Mouse (Mus musculus) NIH3T3 (cell line): ENCODE measurements at regions not wholly inside any gene's neighbourhood (a gene's known extent, or its start where the extent isn't known, plus 50 kb on each side); places are given as distances from the start of the nearest gene placed in this dataset.

Source experiments
- DNase-seq: peaks from one replicate; pipeline ENCODE4 v3.0.0-alpha.2; 2012; ENCODE audit warnings: low read depth

DNA sequence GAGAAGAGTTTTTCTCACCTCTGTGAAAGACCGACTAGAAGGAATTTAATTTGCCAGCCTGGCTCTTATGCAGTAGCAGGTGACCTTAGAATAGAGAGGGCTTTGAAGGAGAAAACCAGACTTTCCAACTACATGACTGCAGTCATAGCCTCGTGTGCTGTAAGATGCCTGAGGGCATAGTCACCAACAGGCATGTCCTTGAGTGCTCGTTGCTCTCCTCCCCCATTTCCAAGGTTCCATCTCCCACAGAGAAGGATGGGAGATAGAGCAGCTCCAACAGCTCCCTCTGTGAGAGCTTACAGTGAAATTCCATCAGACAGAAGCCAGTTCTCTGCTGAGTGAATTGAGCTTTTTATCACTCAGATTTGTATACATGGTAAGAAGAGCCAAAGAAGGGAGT, 398.1 kb upstream of the Id4 start:
- DNase-seq = peak; percentile 48

DNA sequence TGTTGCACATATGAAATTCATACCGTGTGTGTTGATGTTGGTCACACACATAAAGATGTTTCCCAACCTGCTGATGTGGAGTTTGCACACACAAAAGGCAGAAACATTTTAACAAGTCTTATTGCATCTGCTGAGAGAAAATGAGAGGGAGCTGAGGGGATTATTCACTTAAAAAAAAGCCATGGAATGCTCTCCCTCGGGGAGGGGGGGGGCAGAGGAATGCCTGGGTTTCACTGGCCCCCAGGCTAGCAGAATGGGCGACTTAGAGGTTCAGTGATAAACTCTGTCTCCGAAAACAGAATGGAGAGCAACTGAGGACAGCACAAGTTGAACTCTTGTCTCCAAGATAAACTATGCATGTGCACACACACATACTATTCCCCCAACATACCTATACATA, 392.4 kb upstream of the Id4 start:
- peak; percentile 55 for DNase-seq

DNA sequence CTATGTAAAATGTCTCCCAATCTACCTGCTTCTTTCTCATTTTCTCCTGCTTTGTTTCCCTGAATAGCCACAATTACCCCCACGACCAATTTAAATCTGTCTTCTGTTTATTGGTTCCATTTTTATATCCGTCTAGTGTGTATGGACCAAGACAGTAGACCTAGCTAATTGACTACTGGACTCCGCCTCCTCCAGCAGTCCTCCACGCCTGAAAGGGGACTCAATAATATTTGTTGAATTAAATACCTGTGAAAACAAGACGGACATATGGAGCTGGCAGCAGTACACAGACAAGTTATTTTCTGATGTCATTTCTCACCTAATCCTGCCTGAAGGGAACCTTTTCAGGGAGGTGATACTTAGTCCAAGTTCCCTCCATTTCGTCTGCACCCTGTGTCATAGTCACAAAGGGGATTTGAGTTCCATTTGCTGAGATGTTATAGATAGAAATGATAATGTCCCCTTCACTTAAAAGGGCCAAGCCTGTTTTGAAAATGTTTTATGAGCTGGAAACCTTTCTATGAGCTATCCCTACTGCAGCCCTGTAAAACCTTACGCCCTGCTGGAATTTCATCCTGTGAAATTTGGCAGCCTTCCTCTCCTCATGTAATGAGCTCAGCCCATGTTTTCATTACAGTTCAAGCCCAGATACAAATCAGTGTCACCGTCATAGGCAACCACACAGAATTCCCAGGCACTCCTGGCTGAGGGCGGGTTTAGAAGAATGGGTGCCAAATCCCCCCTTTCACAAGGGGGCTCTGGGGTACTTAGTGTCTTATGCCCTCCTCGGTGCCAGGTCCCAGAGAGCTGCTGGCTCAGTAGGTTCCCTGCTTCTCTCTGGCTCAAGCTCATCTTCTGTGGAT, 391.1 kb upstream of the Id4 start:
- peak; percentile 25 for DNase-seq

DNA sequence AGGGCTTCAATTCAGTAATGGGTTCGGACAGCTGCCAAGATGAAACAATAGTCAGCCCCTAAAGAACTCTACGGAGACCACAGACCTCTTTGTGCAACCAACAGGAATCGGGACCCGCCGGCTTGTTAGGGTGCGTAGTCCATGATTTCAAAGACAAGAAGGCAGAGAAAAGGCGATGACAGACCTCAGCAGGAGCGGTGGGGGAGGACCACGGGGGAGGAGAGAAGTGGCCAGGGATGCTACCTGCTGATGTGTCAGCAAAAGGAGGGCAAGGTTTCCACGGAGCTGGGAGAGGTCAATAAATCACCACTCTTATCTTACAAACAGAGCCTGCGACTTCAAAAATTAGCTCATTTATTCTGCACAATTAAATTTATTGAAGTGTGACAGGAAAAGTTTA, 388.4 kb upstream of the Id4 start:
- no peak for DNase-seq

DNA sequence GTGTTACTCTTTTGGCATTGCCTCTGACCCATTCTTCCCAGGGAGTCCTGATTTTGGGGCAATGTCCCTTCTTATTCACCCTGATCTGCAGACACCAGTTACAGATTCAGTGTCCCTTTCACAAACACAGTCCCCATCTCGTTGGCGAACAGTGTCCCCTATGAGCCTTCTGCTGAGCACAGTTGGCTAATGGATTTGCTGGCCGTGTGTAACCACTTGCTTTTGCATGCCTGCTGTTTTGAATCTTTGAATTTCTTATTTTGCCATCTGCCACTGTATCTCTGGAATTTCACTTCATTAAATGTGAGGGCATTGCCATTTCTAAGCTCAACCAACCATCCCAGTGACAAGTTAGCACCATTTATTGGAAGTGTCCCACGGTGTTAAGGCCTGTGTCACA, 368.5 kb upstream of the Id4 start:
- no peak for DNase-seq

DNA sequence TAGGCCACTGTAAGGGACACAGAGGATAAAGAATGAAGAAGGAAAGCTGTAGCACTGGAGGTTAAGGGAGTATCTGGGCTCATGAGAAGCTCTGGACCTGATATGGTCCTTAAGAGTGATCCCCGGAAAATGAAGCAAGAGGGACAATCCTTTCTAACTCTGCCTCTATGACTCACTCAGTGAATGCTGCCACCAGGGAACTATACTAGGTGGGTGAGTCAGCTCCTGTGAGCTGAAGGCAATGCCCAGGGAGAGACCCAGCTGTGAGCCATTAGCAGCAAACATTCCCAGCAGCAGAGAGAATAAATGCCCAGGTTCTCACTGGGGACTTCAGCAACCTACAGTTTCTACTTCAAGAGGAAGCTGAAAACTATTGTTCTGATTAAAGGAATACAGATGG, 366.7 kb upstream of the Id4 start:
- peak; percentile 79 for DNase-seq

DNA sequence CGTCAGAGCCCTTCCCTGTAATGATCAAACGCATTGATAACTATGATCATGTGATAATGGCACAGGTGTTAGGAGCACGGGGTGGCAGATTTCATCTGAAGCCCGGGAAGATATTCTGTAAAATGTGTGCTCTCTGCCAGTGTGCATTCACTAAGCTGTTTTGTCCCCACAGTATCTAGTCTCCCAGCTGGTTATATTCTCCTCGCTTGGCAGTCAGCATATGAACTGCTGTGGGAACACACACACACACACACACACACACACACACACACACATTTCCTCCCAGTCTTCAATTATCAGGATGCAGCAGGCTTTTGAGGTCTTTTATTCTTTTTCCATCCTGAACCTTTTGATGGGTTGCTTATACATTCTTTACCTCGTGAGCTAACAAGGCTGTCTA, 365.8 kb upstream of the Id4 start:
- no peak for DNase-seq

DNA sequence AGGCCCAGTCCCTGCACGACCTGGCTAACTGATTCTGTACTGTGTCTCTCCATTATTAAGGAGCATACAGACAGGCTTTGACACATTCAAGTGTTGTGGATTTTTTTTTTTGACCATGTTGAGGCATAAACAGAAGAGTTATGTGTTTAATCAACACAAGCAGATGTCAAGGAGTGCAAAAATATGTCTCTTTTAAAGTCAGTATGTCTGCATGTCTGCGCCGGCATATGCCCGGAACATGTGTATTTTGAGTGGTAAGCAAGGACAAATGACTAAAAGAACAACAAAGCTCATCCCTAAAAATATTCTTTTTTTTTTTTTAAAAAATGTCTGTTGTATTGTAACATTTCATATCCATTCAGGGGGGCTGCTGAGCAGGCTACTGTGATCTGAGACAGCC, 364.4 kb upstream of the Id4 start:
- DNase-seq = no peak

DNA sequence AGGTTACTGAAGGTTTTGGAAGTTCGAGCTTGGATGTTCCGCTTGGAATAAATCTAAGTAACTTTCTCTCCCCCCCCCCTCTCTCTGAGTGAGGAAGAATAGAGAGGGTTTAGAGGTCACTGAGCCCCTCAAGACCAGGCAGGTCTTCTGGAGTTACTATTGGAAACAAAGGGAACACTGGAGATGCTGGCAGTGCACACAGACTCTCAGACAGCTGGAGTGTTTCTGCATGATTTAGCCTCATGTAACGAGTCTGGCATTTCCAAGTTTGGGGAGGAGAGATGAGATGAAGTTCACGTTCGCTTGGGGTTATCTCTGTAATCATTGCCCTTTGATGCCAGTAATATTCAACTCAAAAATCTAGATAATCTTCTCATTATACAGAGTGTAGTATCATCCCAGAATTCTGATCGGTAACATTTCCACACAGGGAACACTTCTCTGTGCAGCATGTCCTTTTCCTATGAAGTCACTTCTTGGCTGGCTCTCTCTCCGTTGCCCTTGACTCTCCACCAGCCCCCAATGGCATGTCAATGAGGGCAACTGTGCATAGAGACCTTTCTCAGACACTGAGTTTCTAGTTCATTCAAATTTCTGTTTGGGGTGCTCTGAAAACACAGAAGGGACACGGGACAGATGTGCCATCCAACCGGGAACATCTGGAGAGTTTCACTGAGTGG, 351.0 kb upstream of the Id4 start:
- no peak for DNase-seq

DNA sequence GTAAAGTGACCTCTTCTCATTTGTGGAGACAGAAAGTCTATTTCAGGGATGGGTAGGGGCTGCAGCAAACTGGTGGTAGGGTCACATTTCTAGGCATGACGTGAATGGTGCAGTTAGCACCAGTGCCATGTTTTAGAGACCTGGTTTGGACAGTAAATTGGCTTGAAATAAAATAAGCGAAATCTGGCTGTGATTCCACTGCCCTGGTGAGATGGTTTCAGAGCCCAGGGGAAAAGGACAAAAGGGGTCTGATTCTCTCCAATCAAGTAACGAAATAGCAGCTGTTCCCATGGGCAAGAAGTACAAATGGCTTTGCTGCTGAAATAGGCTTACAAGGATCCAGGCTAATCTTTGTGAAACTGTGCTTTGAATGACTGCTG, 350.5 kb upstream of the Id4 start:
- no peak for DNase-seq

DNA sequence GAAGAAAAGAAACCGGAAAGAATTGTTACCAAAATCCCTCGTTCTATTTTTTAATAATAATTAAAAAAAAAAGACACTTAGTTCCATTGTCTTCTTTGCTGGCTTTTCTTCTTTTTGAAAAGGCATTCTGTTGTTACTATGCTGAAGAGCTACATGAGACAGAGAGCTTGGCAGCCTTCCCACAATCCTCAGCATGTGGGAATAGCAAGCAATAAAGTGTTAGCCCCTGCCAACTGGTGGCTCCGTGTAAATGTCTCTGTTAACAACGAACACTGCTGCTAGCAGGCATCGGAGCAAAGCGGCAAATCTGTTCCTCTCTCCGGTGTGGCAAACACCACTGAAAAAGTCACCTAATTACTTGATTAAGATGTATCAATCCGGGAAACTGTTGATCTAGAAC, 344.6 kb upstream of the Id4 start:
- DNase-seq = peak; percentile 43

DNA sequence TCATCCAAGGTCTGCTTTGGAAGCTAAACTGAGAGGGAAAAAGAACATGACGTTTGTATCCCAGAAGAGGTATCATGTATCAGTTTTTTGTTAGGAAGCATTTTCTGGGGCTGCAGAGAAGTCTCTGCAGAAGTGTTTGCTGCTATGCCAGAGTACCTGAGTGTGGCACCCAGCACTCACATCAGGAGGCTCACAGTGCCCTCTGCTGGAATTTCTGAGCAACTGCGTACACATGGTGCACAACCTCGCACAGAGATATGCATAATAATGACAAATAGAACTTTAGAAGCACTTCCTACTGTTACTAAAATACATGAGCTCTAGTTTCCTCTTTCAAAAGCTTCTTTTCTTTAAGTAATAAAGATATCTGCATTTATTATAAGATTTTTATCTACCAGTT, 343.7 kb upstream of the Id4 start:
- DNase-seq = peak; percentile 8

DNA sequence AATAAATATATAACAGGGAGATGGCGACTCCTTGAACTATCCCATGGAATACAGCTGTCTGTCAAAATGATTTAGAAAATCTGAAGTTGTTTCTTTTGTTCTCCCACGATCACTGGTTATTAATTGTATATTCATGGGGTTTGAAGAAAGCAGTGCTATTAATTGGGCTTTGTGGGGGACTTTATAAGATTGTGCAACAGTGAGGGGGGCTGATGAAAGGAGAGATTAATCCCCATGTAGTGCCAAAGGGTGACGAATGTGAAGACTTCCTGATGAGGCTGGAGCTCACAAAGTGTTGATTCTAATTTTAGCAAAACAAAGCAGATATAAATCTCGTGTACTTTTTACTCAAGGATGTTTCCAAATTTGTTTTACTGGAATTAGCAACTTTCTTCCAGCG, 340.0 kb upstream of the Id4 start:
- DNase-seq = no peak

DNA sequence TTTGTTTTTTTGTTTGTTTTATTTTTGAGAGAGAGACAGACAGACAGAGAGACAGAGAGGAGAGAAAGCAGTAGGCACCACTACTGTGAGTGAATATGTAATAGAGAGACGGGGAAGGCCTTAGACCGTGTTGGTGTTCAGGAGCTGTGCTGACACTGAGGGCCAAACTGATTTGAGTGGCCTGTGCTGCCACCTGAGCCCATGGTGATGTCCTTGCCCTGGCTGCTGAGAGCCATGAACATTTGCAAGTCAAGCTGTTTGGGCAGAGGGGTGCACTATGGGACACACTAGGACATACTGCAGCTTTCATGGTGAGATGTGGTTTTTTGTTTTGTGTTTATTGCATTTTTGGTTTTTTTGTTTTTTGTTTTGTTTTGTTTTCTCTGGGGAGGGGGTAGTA, 320.3 kb upstream of the Id4 start:
- DNase-seq = no peak

DNA sequence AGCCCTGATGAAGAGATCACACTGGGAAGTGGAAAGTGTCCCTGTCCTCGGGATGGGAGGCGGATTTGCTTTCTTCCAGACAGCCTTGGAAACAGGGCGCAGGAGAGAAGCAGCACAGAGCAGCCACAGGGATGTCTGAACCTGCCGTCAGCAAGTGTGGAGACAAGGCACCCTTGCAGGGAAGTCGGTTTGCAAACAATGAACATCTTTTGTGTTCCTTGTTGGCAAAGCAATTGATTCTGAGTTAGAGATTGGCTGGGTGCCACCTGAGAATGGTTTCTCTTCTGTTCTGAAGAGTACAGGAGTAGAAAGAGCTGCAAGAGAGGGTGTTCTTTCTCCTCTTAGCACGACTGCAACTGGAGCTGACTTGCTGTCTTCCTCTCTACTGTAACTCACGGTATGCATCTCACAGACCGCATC, 318.6 kb upstream of the Id4 start:
- peak; percentile 57 for DNase-seq

DNA sequence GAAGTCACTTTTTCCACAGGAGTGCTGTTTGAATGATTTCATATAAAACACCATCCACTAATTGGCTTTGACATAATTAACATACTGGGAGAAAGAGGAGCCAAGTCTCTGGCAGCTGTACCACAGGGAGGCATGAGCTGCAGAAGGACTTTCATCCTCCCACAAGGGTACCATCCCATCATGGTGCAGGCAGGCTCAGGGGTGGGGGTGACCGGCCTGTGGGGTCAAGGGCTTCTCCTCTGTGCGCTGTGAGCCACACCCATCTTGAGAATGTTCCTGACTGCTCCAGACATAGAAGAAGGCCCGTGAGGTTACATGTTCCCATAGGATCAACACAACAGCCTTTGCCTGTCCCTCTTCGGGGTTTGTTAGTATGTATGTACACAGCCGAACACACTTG, 317.4 kb upstream of the Id4 start:
- no peak for DNase-seq

DNA sequence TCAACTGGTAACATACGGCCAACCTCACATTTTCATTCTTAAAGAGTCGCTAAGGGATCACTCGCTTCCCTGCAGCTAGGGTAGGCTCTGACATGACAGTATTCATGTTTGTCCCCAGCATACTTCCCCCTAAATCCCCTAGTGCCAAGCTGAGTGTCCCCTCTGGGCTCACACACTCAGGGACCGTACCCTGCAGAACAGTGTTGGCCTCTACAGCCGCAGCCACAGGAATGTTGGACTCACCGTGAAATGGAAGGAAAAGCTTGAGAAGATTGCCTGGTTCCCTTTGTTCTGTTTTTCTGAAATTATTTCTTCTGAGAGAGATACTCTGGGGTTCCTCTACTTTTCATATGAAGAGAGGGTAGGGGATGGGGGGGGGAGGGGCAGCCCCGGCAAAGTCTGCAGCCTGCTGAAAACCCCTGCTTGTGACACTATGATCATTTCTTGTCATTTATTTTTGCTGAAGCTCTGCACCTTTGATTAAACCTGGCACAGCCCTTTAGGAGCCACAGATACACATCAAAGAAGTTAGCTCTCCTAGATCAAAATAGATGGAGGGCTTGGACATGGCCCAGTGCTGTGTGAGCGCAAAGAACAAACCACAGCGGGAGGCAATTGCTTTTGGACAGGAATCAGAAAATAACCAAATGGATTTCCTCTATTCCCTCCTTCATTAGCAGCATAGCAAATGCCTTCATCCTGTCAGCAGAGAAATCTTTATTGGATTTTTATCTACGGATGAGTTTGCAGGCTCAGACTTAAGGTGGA, 312.7 kb upstream of the Id4 start:
- no peak for DNase-seq

DNA sequence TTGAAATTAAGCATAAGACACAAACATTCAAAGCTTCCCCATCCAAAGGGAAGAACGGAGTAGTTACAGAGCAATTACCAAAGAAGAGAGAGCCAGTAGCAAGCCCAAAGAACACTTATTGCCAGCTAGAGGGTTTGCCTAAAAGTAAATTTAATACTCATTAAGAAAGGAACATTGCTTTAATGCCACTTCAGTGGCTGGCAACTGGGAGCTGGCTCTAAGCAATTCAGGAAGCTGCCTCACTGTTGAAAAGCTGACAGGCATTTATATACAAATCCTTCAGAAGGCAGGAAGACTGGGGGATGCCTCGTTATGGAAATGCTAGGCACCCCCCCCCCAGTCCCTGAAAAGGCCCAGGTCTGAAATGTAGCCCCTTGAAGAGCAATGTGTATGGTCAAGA, 310.6 kb upstream of the Id4 start:
- DNase-seq = no peak

DNA sequence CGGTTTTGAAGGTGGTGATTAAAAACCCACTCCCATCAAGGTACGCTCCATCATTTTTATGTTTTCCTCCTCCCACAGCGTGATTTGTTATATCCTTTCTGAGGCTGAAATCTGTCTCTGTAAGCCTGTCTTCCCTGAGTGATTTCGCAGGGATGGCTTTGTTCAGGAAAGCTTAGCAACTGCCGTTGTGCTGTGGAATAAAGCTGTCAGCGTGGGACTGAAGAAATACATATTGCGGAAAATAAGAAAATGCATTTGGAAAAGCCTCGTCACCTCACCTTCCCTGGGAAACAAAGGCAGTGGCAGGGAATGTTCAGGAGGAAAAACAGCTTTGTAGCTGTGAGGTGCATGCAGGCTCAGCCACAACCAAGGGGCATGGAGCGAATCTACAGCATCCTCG, 310.0 kb upstream of the Id4 start:
- no peak for DNase-seq

DNA sequence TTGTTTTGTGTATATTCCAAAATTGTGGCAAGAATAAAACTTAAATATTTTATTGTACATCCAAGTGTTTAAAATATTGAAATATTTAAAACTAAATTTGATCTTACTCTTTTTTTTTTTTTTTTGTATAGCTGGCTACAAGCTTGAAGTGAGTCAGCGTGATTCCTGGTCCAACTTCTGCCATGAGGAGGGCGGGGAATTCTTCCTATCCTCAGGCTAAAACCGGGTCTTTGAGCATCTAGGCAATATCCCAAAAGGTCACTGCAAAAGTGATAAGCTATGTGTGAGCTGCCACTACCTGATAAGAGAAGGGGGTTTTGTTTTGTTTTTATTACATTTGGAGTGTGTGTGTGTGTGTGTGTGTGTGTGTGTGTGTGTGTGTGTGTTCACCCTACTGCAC, 308.1 kb upstream of the Id4 start:
- peak; percentile 73 for DNase-seq

DNA sequence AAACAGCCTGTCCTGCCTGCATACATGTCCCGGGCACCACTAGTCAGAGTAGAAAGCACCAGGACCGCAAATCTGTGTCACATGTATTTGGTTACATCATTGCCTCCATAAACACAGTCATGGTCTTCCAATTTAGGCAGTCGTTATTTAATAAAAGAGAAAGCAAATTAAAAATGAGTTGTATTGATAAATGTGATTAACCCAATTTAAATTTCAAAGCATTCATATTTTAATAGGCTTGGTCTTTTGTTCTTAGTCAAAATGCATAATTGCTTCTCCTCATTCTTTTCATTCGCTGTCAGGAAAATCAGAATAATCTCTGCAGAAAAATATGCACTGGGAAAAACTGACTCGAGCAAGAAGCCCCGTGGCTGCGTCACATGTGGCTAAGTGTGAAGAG, 307.3 kb upstream of the Id4 start:
- no peak for DNase-seq

DNA sequence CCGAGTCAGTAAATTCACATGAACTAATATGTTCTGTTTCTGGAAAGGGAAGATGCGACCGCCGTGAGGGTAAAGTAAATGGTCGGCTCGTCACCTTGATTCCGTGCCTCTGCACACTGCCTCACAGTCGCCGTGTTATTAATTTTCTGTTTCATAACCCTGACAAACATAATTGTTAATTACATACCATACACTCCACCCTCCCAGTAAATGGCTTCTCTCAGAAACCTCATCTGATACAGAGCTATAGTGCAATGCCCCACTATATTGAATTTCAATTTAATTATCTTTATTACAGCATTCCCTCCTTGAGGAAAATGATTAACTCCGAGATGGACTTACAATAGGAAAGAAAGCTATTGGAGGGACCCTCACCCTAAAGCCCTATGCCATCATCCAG, 305.5 kb upstream of the Id4 start:
- no peak for DNase-seq

DNA sequence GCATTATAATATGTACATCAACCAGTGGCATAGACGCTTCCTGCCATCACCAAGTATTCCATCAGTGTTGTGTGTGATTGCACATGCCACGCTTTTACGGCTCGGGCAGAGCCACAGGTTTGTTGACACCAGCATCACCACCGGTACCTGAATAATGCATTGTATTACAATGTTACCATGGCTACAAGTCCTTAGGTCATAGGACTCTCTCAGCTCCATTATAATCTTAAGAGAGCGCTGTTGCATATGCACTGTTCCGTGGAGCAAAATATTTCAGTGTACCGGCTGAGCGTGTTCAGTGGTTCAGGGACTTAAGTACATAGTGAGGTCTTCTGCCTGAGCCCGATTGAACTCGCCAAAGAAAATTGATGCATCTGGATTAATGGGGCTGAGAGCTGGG, 303.4 kb upstream of the Id4 start:
- no peak for DNase-seq
